Mouse (Mus musculus) T-cell, adult 2 months (primary cell): ENCODE results near the gene Pdk2.

ENCODE experiments used
- DNase-seq: peaks from one replicate; pipeline ENCODE4 v3.0.0; 2022; ENCODE audit warnings: low spot score

Gene Pdk2

GRCm38 (mm10) chr11:95070140-95071107 is 29.3 kb upstream of the Pdk2 start:
- DNase-seq = no peak

- no peak for DNase-seq
Observed at GRCm38 (mm10) chr11:95069226-95069957, 28.2 kb upstream of the Pdk2 start.

GRCm38 (mm10) chr11:95056768-95057501 is 15.8 kb upstream of the Pdk2 start:
- DNase-seq = no peak

- DNase-seq = no peak
Observed at GRCm38 (mm10) chr11:95053062-95053461, 11.9 kb upstream of the Pdk2 start.

- DNase-seq = peak; percentile 63
Observed at GRCm38 (mm10) chr11:95046980-95047680, 6.0 kb upstream of the Pdk2 start.

- DNase-seq = no peak
Observed at GRCm38 (mm10) chr11:95044185-95044870, 3.2 kb upstream of the Pdk2 start.

- DNase-seq = no peak
Observed at GRCm38 (mm10) chr11:95043608-95044007, 2.5 kb upstream of the Pdk2 start.

GRCm38 (mm10) chr11:95043060-95043459 is 1.9 kb upstream of the Pdk2 start:
- no peak for DNase-seq

- peak; percentile 35 for DNase-seq
Observed at GRCm38 (mm10) chr11:95042096-95042495, 942 bp upstream of the Pdk2 start.

GRCm38 (mm10) chr11:95040491-95041138 is 539 bp downstream of the Pdk2 start:
- DNase-seq = peak; percentile 8

- DNase-seq = no peak
Observed at GRCm38 (mm10) chr11:95039766-95040165, 1.4 kb downstream of the Pdk2 start.

GRCm38 (mm10) chr11:95038818-95039655 is 2.1 kb downstream of the Pdk2 start:
- DNase-seq = no peak

- DNase-seq = no peak
Observed at GRCm38 (mm10) chr11:95038156-95038817, 2.9 kb downstream of the Pdk2 start.

GRCm38 (mm10) chr11:95037306-95037705 is 3.8 kb downstream of the Pdk2 start:
- no peak for DNase-seq

GRCm38 (mm10) chr11:95036521-95036920 is 4.6 kb downstream of the Pdk2 start:
- DNase-seq = no peak

GRCm38 (mm10) chr11:95034902-95035301 is 6.3 kb downstream of the Pdk2 start:
- no peak for DNase-seq

- DNase-seq = no peak
Observed at GRCm38 (mm10) chr11:95033617-95034016, 7.5 kb downstream of the Pdk2 start.

GRCm38 (mm10) chr11:95032945-95033344 is 8.2 kb downstream of the Pdk2 start:
- DNase-seq = no peak

- no peak for DNase-seq
Observed at GRCm38 (mm10) chr11:95027850-95028470, 13.2 kb downstream of the Pdk2 start.
